Mouse (Mus musculus) C2C12 (cell line): ENCODE measurements at regions not wholly inside any gene's neighbourhood (a gene's known extent, or its start where the extent isn't known, plus 50 kb on each side); places are given as distances from the start of the nearest gene placed in this dataset.

Experiments used
- H3K27me3 ChIP-seq: one replicate; pipeline ENCODE4 v1.6.1; 2011; ENCODE audit not compliant: control insufficient read depth, insufficient read depth, insufficient read length
- H3K36me3 ChIP-seq: one replicate; pipeline ENCODE4 v1.6.1; 2011; ENCODE audit not compliant: control insufficient read depth, insufficient read depth
- H3K4me3 ChIP-seq: one replicate; pipeline ENCODE4 v1.5.1; 2011; ENCODE audit warnings: mild to moderate bottlenecking, control low read depth; ENCODE audit not compliant: poor library complexity, insufficient read depth, severe bottlenecking
- H3K79me2 ChIP-seq: one replicate; pipeline ENCODE4 v1.6.1; 2011; ENCODE audit not compliant: control insufficient read depth, insufficient read depth
- H3K79me3 ChIP-seq: one replicate; pipeline ENCODE4 v1.6.1; 2011; ENCODE audit warnings: low read depth, control low read depth
- H3ac ChIP-seq: one replicate; pipeline ENCODE3; 2011; ENCODE audit warnings: low read depth; ENCODE audit not compliant: control insufficient read depth, insufficient read length
- CEBPB ChIP-seq: IDR thresholded peaks from one replicate; pipeline ENCODE4 v1.6.1; 2011; ENCODE audit warnings: low read depth, mild to moderate bottlenecking, control low read depth, moderate library complexity
- CTCF ChIP-seq: IDR thresholded peaks from one replicate; pipeline ENCODE4 v1.5.1; 2011; ENCODE audit not compliant: control insufficient read depth, insufficient read depth, insufficient read length
- FOSL1 ChIP-seq: IDR thresholded peaks from one replicate; pipeline ENCODE4 v1.8.0; 2011; ENCODE audit warnings: mild to moderate bottlenecking, low read length; ENCODE audit not compliant: poor library complexity, insufficient read depth, severe bottlenecking
- MAX ChIP-seq: IDR thresholded peaks from one replicate; pipeline ENCODE4 v1.6.1; 2011; ENCODE audit warnings: mild to moderate bottlenecking, control low read depth
- MYOD1 ChIP-seq: IDR thresholded peaks from one replicate; pipeline ENCODE4 v1.6.1; 2011; ENCODE audit warnings: low read depth; ENCODE audit not compliant: control insufficient read depth, insufficient read length
- MYOG ChIP-seq: IDR thresholded peaks from one replicate; pipeline ENCODE4 v1.6.1; 2011; ENCODE audit not compliant: control insufficient read depth, insufficient read length; ENCODE audit errors: extremely low read depth
- USF1 ChIP-seq: IDR thresholded peaks from one replicate; pipeline ENCODE4 v1.6.1; 2011; ENCODE audit warnings: low read depth, mild to moderate bottlenecking, control low read depth, moderate library complexity

- Histone ChIP-seq H3K4me3 (no peak overlapping the region), H3K27me3 (no peaks in the 10 kb centered on the region), H3K79me2 (no peaks in the 10 kb centered on the region), H3K36me3 (no peaks in the 10 kb centered on the region), H3ac (no peak overlapping the region), H3K79me3 (no peaks in the 10 kb centered on the region)
- TF ChIP-seq CEBPB = no peak
- no peak for TF ChIP-seq CTCF
- TF ChIP-seq FOSL1 = no peak
- TF ChIP-seq MYOD1 = no peak
- TF ChIP-seq MYOG = no peak
- no peak for TF ChIP-seq MAX
- no peak for TF ChIP-seq USF1
Measured at GRCm38 (mm10) chr2:50825626-50826025, 323.3 kb downstream of the Rnd3 start.

- H3ac ChIP-seq = no peak overlapping the region
- H3K36me3 ChIP-seq = no peaks in the 10 kb centered on the region
- no peak overlapping the region for H3K4me3 ChIP-seq
- no peaks in the 10 kb centered on the region for H3K79me2 ChIP-seq
- H3K79me3 ChIP-seq = no peaks in the 10 kb centered on the region
- TF ChIP-seq USF1 = no peak
- peak; percentile 7 for TF ChIP-seq MAX
- H3K27me3 ChIP-seq = no peaks in the 10 kb centered on the region
Measured at GRCm38 (mm10) chr2:50824782-50825181, 324.1 kb downstream of the Rnd3 start.

- no peaks in the 10 kb centered on the region for H3K79me3 ChIP-seq
- H3ac ChIP-seq = no peak overlapping the region
- H3K79me2 ChIP-seq = no peaks in the 10 kb centered on the region
- no peaks in the 10 kb centered on the region for H3K27me3 ChIP-seq
- no peaks in the 10 kb centered on the region for H3K36me3 ChIP-seq
- TF ChIP-seq USF1 (no peak), MYOG (no peak), CEBPB (no peak), MYOD1 (no peak), FOSL1 (no peak), MAX (no peak), CTCF (no peak)
- H3K4me3 ChIP-seq = no peak overlapping the region
Measured at GRCm38 (mm10) chr2:50822738-50823137, 326.2 kb downstream of the Rnd3 start.

- Histone ChIP-seq H3ac (no peak overlapping the region), H3K79me3 (no peaks in the 10 kb centered on the region), H3K4me3 (no peak overlapping the region), H3K79me2 (no peaks in the 10 kb centered on the region), H3K27me3 (no peaks in the 10 kb centered on the region), H3K36me3 (no peaks in the 10 kb centered on the region)
- TF ChIP-seq MAX = no peak
- TF ChIP-seq USF1 = no peak
- TF ChIP-seq CTCF = no peak
- no peak for TF ChIP-seq MYOG
- TF ChIP-seq FOSL1 = no peak
- no peak for TF ChIP-seq CEBPB
- TF ChIP-seq MYOD1 = no peak
Measured at GRCm38 (mm10) chr2:50819305-50819665, 329.6 kb downstream of the Rnd3 start.

GRCm38 (mm10) chr2:50818557-50819304 lies 330.2 kb downstream of the Rnd3 start:
- H3K4me3 ChIP-seq = no peak overlapping the region
- no peaks in the 10 kb centered on the region for H3K27me3 ChIP-seq
- H3ac ChIP-seq = no peak overlapping the region
- no peaks in the 10 kb centered on the region for H3K36me3 ChIP-seq
- TF ChIP-seq MYOD1 (no peak), USF1 (no peak), MAX (no peak), MYOG (no peak)
- no peaks in the 10 kb centered on the region for H3K79me2 ChIP-seq
- no peaks in the 10 kb centered on the region for H3K79me3 ChIP-seq

GRCm38 (mm10) chr2:50816364-50816763 lies 332.5 kb downstream of the Rnd3 start:
- H3K4me3 ChIP-seq = no peak overlapping the region
- no peaks in the 10 kb centered on the region for H3K79me2 ChIP-seq
- no peaks in the 10 kb centered on the region for H3K79me3 ChIP-seq
- no peaks in the 10 kb centered on the region for H3K27me3 ChIP-seq
- no peaks in the 10 kb centered on the region for H3K36me3 ChIP-seq
- H3ac ChIP-seq = no peak overlapping the region
- TF ChIP-seq CTCF (no peak), FOSL1 (no peak), CEBPB (no peak), MYOG (no peak), USF1 (no peak), MYOD1 (no peak)
